Mouse (Mus musculus): ENCODE measurements around the gene B4gat1. TPM values are rescaled to one million over a fixed set of nuclear protein-coding genes. Genes with fewer than 3 reads are reported as not detected.
"Not testable (repeated sequence)": the region's sequence is repeated elsewhere in the genome, so short reads cannot be mapped to it uniquely, and the experiment has no call there.

B4gat1 gene
- polyA plus RNA-seq, 1 experiment = 0.15 TPM

- Histone ChIP-seq H3K9me3 (ENCODE audit: control insufficient read depth, low read length) (peaks cover 3% of the 10 kb centered on the region), H3K27me3 (ENCODE audit: control insufficient read depth) (peaks cover 15% of the 10 kb centered on the region), H3K4me1 (ENCODE audit: control insufficient read depth) (peaks cover 4% of the 10 kb centered on the region), H3K4me3 (replicated peaks) (no peak overlapping the region), H3K36me3 (ENCODE audit: control insufficient read depth) (no peaks in the 10 kb centered on the region)
- no peak for TF ChIP-seq GATA1 (IDR thresholded peaks at IDR 0.05; ENCODE audit: low read length)
- TF ChIP-seq TAL1 (IDR thresholded peaks at IDR 0.05; ENCODE audit: low read length) = no peak
These were observed 36.8 kb upstream of the B4gat1 start for GRCm38 (mm10) chr19:5001666-5002406.

- not testable (repeated sequence) for H3K9me3 ChIP-seq (ENCODE audit: control insufficient read depth, low read length); H3K4me1 ChIP-seq (ENCODE audit: control insufficient read depth); H3K4me3 ChIP-seq (replicated peaks); H3K36me3 ChIP-seq (ENCODE audit: control insufficient read depth)
- H3K27me3 ChIP-seq (ENCODE audit: control insufficient read depth) = peaks cover 10% of the 10 kb centered on the region
These were observed 35.0 kb upstream of the B4gat1 start for GRCm38 (mm10) chr19:5003644-5004043.

- TF ChIP-seq TAL1 (IDR thresholded peaks at IDR 0.05; ENCODE audit: low read length) (no peak), GATA1 (IDR thresholded peaks at IDR 0.05; ENCODE audit: low read length) (no peak)
- Histone ChIP-seq H3K27me3 (ENCODE audit: control insufficient read depth) (peaks cover 10% of the 10 kb centered on the region), H3K9me3 (ENCODE audit: control insufficient read depth, low read length) (peaks cover 3% of the 10 kb centered on the region), H3K4me3 (replicated peaks) (no peak overlapping the region), H3K36me3 (ENCODE audit: control insufficient read depth) (no peaks in the 10 kb centered on the region), H3K4me1 (ENCODE audit: control insufficient read depth) (peaks cover 4% of the 10 kb centered on the region)
These were observed 33.7 kb upstream of the B4gat1 start for GRCm38 (mm10) chr19:5004925-5005324.

- no peaks in the 10 kb centered on the region for H3K36me3 ChIP-seq (ENCODE audit: control insufficient read depth)
- no peaks in the 10 kb centered on the region for H3K9me3 ChIP-seq (ENCODE audit: control insufficient read depth, low read length)
- peaks cover 2% of the 10 kb centered on the region; the same call in 1 of the 2 replicates for H3K4me1 ChIP-seq (ENCODE audit: control insufficient read depth)
- no peak for TF ChIP-seq TAL1 (IDR thresholded peaks at IDR 0.05; ENCODE audit: low read length)
- no peak for TF ChIP-seq GATA1 (IDR thresholded peaks at IDR 0.05; ENCODE audit: low read length)
- peaks cover 4% of the 10 kb centered on the region; the same call in 1 of the 2 replicates for H3K27me3 ChIP-seq (ENCODE audit: control insufficient read depth)
- no peak overlapping the region for H3K4me3 ChIP-seq (replicated peaks)
These were observed 25.5 kb upstream of the B4gat1 start for GRCm38 (mm10) chr19:5013138-5013537.

- TF ChIP-seq GATA1 (IDR thresholded peaks at IDR 0.05; ENCODE audit: low read length) (no peak), TAL1 (IDR thresholded peaks at IDR 0.05; ENCODE audit: low read length) (no peak)
- no peak overlapping the region for H3K4me3 ChIP-seq (replicated peaks)
These were observed 23.6 kb upstream of the B4gat1 start for GRCm38 (mm10) chr19:5014961-5015398.

GRCm38 (mm10) chr19:5016221-5016742 lies 22.3 kb upstream of the B4gat1 start:
- Histone ChIP-seq H3K27me3 (ENCODE audit: control insufficient read depth) (peaks cover 4% of the 10 kb centered on the region; the same call in 1 of the 2 replicates), H3K36me3 (ENCODE audit: control insufficient read depth) (no peaks in the 10 kb centered on the region), H3K4me3 (replicated peaks) (no peak overlapping the region), H3K9me3 (ENCODE audit: control insufficient read depth, low read length) (no peaks in the 10 kb centered on the region), H3K4me1 (ENCODE audit: control insufficient read depth) (peaks cover 2% of the 10 kb centered on the region; the same call in 1 of the 2 replicates)
- TF ChIP-seq TAL1 (IDR thresholded peaks at IDR 0.05; ENCODE audit: low read length) (no peak), GATA1 (IDR thresholded peaks at IDR 0.05; ENCODE audit: low read length) (no peak)

More at GRCm38 (mm10) chr19:5014961-5015398, 23.6 kb upstream of the B4gat1 start:
- Histone ChIP-seq H3K27me3 (ENCODE audit: control insufficient read depth) (peaks cover 4% of the 10 kb centered on the region; the same call in 1 of the 2 replicates), H3K9me3 (ENCODE audit: control insufficient read depth, low read length) (no peaks in the 10 kb centered on the region), H3K36me3 (ENCODE audit: control insufficient read depth) (no peaks in the 10 kb centered on the region), H3K4me1 (ENCODE audit: control insufficient read depth) (peaks cover 2% of the 10 kb centered on the region; the same call in 1 of the 2 replicates)

GRCm38 (mm10) chr19:5016782-5017181 lies 21.8 kb upstream of the B4gat1 start:
- no peak overlapping the region for H3K4me3 ChIP-seq (replicated peaks)
- peaks cover 4% of the 10 kb centered on the region; the same call in 1 of the 2 replicates for H3K27me3 ChIP-seq (ENCODE audit: control insufficient read depth)
- TF ChIP-seq GATA1 (IDR thresholded peaks at IDR 0.05; ENCODE audit: low read length) (no peak), TAL1 (IDR thresholded peaks at IDR 0.05; ENCODE audit: low read length) (no peak)
- H3K36me3 ChIP-seq (ENCODE audit: control insufficient read depth) = no peaks in the 10 kb centered on the region
- H3K4me1 ChIP-seq (ENCODE audit: control insufficient read depth) = peaks cover 2% of the 10 kb centered on the region; the same call in 1 of the 2 replicates
- H3K9me3 ChIP-seq (ENCODE audit: control insufficient read depth, low read length) = no peaks in the 10 kb centered on the region

GRCm38 (mm10) chr19:5017611-5018010 lies 21.0 kb upstream of the B4gat1 start:
- no peaks in the 10 kb centered on the region for H3K36me3 ChIP-seq (ENCODE audit: control insufficient read depth)
- no peak for TF ChIP-seq TAL1 (IDR thresholded peaks at IDR 0.05; ENCODE audit: low read length)
- no peak for TF ChIP-seq GATA1 (IDR thresholded peaks at IDR 0.05; ENCODE audit: low read length)
- no peaks in the 10 kb centered on the region for H3K9me3 ChIP-seq (ENCODE audit: control insufficient read depth, low read length)
- H3K27me3 ChIP-seq (ENCODE audit: control insufficient read depth) = peaks cover 4% of the 10 kb centered on the region; the same call in 1 of the 2 replicates
- H3K4me1 ChIP-seq (ENCODE audit: control insufficient read depth) = peaks cover 2% of the 10 kb centered on the region; the same call in 1 of the 2 replicates
- H3K4me3 ChIP-seq (replicated peaks) = no peak overlapping the region

GRCm38 (mm10) chr19:5018191-5018590 lies 20.4 kb upstream of the B4gat1 start:
- no peak for TF ChIP-seq TAL1 (IDR thresholded peaks at IDR 0.05; ENCODE audit: low read length)
- no peak for TF ChIP-seq GATA1 (IDR thresholded peaks at IDR 0.05; ENCODE audit: low read length)
- peaks cover 3% of the 10 kb centered on the region for H3K4me1 ChIP-seq (ENCODE audit: control insufficient read depth)
- H3K4me3 ChIP-seq (replicated peaks) = no peak overlapping the region
- no peaks in the 10 kb centered on the region for H3K9me3 ChIP-seq (ENCODE audit: control insufficient read depth, low read length)
- no peaks in the 10 kb centered on the region for H3K36me3 ChIP-seq (ENCODE audit: control insufficient read depth)
- peaks cover 4% of the 10 kb centered on the region; the same call in 1 of the 2 replicates for H3K27me3 ChIP-seq (ENCODE audit: control insufficient read depth)
